Mouse (Mus musculus) cortical plate, adult 2 months (tissue): ENCODE results near the gene Arhgap6. TPM values are rescaled to one million over a fixed set of nuclear protein-coding genes. Genes with fewer than 3 reads are reported as not detected.

ENCODE experiments used
- H3K27ac ChIP-seq: fragments of 200-500 bp; 2 replicates; pipeline ENCODE4 v1.5.1; 2012; ENCODE audit warnings: low read length, control low read depth, inconsistent platforms; ENCODE audit not compliant: insufficient read depth
- H3K4me1 ChIP-seq: fragments of 200-500 bp; 2 replicates; pipeline ENCODE4 v1.6.1; 2011; ENCODE audit warnings: low read length; ENCODE audit not compliant: control insufficient read depth, insufficient read depth
- H3K4me3 ChIP-seq: fragments of 200-500 bp; 2 replicates; pipeline ENCODE4 v1.5.1; 2011; ENCODE audit warnings: mild to moderate bottlenecking, low read length, control low read depth; ENCODE audit not compliant: insufficient read depth
- CTCF ChIP-seq: fragments of 200-500 bp; IDR thresholded peaks from 2 replicates; pipeline ENCODE4 v1.5.1; 2011; ENCODE audit warnings: mild to moderate bottlenecking, control low read depth, low read length; ENCODE audit not compliant: insufficient read depth; ENCODE audit errors: extremely low read depth
- POLR2A ChIP-seq: fragments of 200-500 bp; IDR thresholded peaks from 2 replicates; pipeline ENCODE4 v1.6.1; 2011; ENCODE audit warnings: mild to moderate bottlenecking, low read length, control low read depth; ENCODE audit not compliant: insufficient read depth; ENCODE audit errors: extremely low read depth
- polyA plus RNA-seq: library from polyadenylated mRNA; depleted of rRNA; stranded (reverse); fragments of >200 nt; gene quantifications from 2 replicates; pipeline ENCODE4 v1.2.3, GENCODE M21; 2012; rRNA removed

Gene Arhgap6
- polyA plus RNA-seq, 1 experiment = 3.0 TPM

DNA sequence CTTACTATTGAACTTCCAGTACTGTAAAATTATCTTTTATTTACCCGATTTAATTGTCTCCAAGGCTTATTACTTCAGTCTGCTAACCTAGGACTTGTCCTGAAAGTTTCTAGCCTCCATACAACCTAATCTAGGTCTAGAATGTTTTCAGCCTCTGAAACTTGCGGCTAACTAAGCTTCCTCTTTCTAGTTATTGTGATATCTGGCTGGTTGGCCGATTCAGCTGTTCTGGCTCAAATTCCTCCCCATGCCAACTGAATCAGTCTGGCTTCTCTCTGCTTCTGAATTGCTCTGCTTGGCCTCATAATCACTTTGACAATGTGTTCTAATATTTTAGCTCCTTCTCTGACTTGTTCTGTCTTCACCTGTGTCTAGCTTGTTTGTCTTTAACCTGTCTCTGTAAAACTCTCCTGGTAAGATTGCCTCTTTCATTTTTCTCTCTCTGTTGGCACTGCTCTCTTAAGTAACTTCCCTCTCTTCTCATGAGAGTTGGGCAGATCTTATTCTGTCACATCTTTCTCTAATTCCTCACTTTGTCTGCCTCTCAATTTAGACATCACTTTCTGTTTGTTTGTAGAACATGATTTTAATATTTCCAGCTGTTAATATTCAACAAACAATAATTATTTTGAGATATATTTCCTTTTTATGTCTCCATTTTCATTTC lies 531.2 kb downstream of the Arhgap6 start:
- H3K4me3 ChIP-seq = no peak overlapping the region
- no peaks in the 10 kb centered on the region for H3K4me1 ChIP-seq
- no peak for TF ChIP-seq CTCF
- TF ChIP-seq POLR2A = no peak
- H3K27ac ChIP-seq = no peak overlapping the region

DNA sequence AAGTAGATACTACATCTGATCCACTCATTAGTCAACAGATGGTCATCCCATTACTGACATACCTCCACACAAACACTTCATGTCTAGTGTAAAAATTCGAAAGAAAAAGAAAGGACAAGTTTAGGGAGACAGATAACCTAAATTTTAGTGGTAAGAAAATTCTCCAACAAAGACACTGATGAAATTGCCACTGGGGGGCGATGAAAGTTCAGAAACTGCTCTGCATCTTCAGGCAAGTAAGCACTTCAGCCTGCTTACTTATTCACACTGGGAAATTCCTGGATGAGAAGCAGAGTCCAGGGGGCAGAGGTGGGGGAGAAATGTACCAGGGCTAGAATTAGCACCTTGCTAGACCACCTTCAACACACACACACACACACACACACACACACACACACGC lies 537.4 kb downstream of the Arhgap6 start:
- Histone ChIP-seq H3K27ac (no peak overlapping the region), H3K4me1 (no peaks in the 10 kb centered on the region), H3K4me3 (no peak overlapping the region)
- TF ChIP-seq CTCF = peak; percentile 34; the same call in 1 of the 2 replicates
- no peak for TF ChIP-seq POLR2A

DNA sequence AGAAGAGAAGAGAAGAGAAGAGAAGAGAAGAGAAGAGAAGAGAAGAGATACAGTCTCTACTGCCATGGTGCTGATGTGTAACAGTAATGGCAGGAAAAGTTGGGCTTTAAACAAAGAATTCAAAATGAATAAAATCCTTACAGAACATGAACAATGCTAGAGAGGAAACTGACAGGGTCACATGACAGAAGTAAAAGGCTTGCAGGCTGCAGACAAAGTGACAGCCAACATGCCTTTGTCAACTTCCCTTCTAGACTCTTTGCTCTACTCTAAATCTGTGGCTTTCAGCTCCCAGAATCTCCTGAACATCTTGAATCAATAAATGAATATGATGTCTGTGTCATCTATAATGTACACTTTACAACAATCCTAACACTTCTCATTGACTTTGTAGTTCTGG lies 542.7 kb downstream of the Arhgap6 start:
- H3K4me1 ChIP-seq = no peaks in the 10 kb centered on the region
- no peak for TF ChIP-seq CTCF
- TF ChIP-seq POLR2A = no peak
- no peak overlapping the region for H3K4me3 ChIP-seq
- H3K27ac ChIP-seq = no peak overlapping the region

DNA sequence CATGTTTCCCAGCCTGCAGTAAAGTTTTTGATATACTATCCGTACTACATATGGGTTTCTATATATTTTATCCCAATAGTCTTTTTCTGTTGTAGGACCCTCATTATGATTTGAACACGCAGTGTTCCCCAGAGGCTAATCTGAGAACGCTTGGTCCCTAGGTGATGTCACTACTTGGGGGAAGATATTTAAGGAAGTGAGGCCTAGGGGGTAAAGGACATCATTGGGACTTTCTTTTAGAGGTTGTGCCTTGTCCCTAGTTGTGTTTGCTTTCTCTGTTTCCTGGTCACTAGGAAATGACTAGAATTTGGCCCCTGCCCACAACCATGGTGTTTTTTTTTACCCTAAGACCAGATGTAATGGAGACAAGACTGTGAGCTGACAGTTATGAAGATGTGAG lies 543.3 kb downstream of the Arhgap6 start:
- no peak for TF ChIP-seq POLR2A

More for the DNA sequence above, 543.3 kb downstream of the Arhgap6 start:
- no peak overlapping the region for H3K27ac ChIP-seq
- no peaks in the 10 kb centered on the region for H3K4me1 ChIP-seq
- no peak overlapping the region for H3K4me3 ChIP-seq

Other genes starting within 250 kb of the Arhgap6 start
- gene Frmpd4, start 217.9 kb upstream of the Arhgap6 start, polyA plus RNA-seq = 18.6 and 18.7 TPM in 2 replicates
- 19.9 and 20.8 TPM in 2 replicates for gene Msl3, start 121.2 kb upstream of the Arhgap6 start, polyA plus RNA-seq